Mouse (Mus musculus) liver, embryonic 14.5 days (tissue): Measurements from ENCODE around the gene Gch1. TPM values are rescaled to one million over a fixed set of nuclear protein-coding genes. Genes with fewer than 3 reads are reported as not detected.
A peak's percentile ranks its signal among the peaks of the same experiment; 100 is the strongest.

ENCODE experiments used
- ATAC-seq: fragments of 200-750 bp; cut with Nextera tagmentation; 2 replicates; pipeline ENCODE4 v1.8.0; 2017; ENCODE audit warnings: moderate number of reproducible peaks, mild to moderate bottlenecking, moderate library complexity; ENCODE audit not compliant: insufficient read depth
- DNase-seq, 3 experiments: peaks; one replicate each; pipeline ENCODE4 v3.0.0-alpha.2; 2012 to 2013; ENCODE audit warnings: low read depth in 3 of 3, low spot score in 3 of 3
- H3K27ac ChIP-seq: fragments of 300-500 bp; sonication (generic); 2 replicates; pipeline ENCODE4 v1.5.1; 2014; ENCODE audit warnings: moderate library complexity, mild to moderate bottlenecking, control low read depth, inconsistent platforms
- H3K27me3 ChIP-seq: fragments of 300-500 bp; sonication (generic); 2 replicates; pipeline ENCODE4 v1.6.1; 2014; ENCODE audit warnings: mild to moderate bottlenecking, low read length, moderate library complexity; ENCODE audit not compliant: control insufficient read depth, insufficient read depth
- H3K36me3 ChIP-seq: fragments of 300-500 bp; sonication (generic); replicated peaks from 2 replicates; pipeline ENCODE4 v1.6.1; 2014; ENCODE audit warnings: low read depth; ENCODE audit not compliant: control insufficient read depth, insufficient read depth
- H3K4me1 ChIP-seq, 2 experiments: fragments of 200-500 bp in 1 of 2; fragments of 300-500 bp in 1 of 2; sonication (generic) in 1 of 2; replicated peaks; 2 replicates each; pipeline ENCODE4 v1.6.1; 2012 to 2014; ENCODE audit warnings: antibody characterized with exemption in 1 of 2, inconsistent platforms in 1 of 2, low read length in 1 of 2; ENCODE audit not compliant: control insufficient read depth in 2 of 2, insufficient read depth in 2 of 2
- H3K4me2 ChIP-seq: fragments of 300-500 bp; sonication (generic); 2 replicates; pipeline ENCODE4 v1.6.1; 2014; ENCODE audit warnings: low read depth, mild to moderate bottlenecking, control low read depth, moderate library complexity
- H3K4me3 ChIP-seq, 2 experiments: fragments of 200-500 bp in 1 of 2; fragments of 300-500 bp in 1 of 2; sonication (generic) in 1 of 2; 2 replicates each; pipeline ENCODE4 v1.5.1; 2012 to 2014; ENCODE audit warnings: low read depth in 2 of 2, low read length in 2 of 2, mild to moderate bottlenecking in 2 of 2, control low read depth in 1 of 2, inconsistent platforms in 1 of 2, moderate library complexity in 1 of 2; ENCODE audit not compliant: insufficient read depth in 1 of 2
- H3K9ac ChIP-seq: fragments of 300-500 bp; sonication (generic); replicated peaks from 2 replicates; pipeline ENCODE4 v1.6.1; 2014; ENCODE audit warnings: mild to moderate bottlenecking, control low read depth, moderate library complexity
- H3K9me3 ChIP-seq: fragments of 300-500 bp; sonication (generic); 2 replicates; pipeline ENCODE4 v1.6.1; 2016; ENCODE audit warnings: low read length, mixed read lengths; ENCODE audit not compliant: control insufficient read depth
- CTCF ChIP-seq: IDR thresholded peaks from 2 replicates; pipeline ENCODE4 v1.5.1; 2016; ENCODE audit warnings: antibody characterized with exemption, low read depth, control low read depth
- EP300 ChIP-seq: IDR thresholded peaks from 2 replicates; pipeline ENCODE4 v1.6.1; 2016; ENCODE audit warnings: antibody characterized with exemption, low read depth
- WGBS: fragments of 180-500 bp; shearing (Covaris S2); extraction: QIAGEN DNeasy Blood & Tissue Kit; methylation state at CpG from one replicate; pipeline ENCODE4 v1.1.7; 2014; ENCODE audit not compliant: insufficient replicate concordance; 5-methylcytosine and 5-hydroxymethylcytosine counted together
- polyA plus RNA-seq, 2 experiments: library from polyadenylated mRNA; depleted of rRNA in 1 of 2; stranded (reverse) in 1 of 2; unstranded in 1 of 2; fragments of >200 nt; fragmentation: Nextera tagmentation in 1 of 2; extraction: Ambion mirVana in 1 of 2; gene quantifications; 2 replicates each; pipeline versions ENCODE4 v1.2.1 to v1.2.3; 2012 to 2014

Gch1 gene
- polyA plus RNA-seq, 2 experiments, result 2.4 to 3.8 TPM

DNA sequence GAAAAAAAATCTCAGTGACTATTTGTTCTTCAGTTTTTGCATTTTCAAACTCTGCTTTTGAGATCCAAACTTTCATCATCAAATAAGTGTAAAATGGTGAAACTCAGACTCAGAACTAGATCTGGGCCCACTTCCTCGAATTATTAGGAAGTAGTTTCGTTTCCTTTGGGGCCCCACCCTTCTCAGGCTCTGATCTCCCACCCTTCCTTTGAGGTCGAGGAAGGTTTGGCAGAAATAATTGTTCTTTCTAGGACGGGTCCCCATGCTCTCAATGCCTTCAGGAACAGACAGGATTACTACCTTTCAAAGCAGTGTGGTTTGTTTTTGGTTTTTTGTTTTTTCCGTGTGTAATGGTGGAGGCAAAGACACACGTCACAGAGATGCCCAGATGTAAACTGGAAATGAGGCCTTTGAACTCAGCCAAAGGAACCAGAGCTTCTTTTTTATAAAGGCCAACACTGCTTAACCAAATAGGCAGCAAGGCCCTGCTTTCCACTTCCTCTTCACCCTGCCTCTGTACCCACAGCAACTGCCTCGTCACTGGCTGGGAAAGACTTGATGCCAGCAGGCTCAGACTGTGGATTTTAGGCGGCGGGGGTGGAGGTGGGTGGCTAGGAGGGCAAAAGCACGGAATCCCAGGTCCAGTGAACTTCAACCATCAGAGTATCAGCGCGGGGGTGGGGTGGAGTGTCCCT lies 1.4 kb downstream of the Gch1 start:
- H3K9ac ChIP-seq, result peak overlapping the region; percentile 59; the same call in 1 of the 2 replicates
- 20% methylated on average over 12 of the region's 12 CpGs for WGBS
- H3K4me2 ChIP-seq, result peak overlapping the region; percentile 87
- no peaks in the 10 kb centered on the region for H3K36me3 ChIP-seq
- peak overlapping the region in 1 of 2 experiments; percentile 64; a peak in 2 of 4 replicates for H3K4me3 ChIP-seq
- no peak for DNase-seq
- peaks cover 13% of the 10 kb centered on the region for H3K27me3 ChIP-seq
- H3K4me1 ChIP-seq, result peaks cover 5 to 8% of the 10 kb centered on the region in 2 experiments; a peak in 2 of 4 replicates
- H3K27ac ChIP-seq, result no peak overlapping the region
- H3K9me3 ChIP-seq, result no peaks in the 10 kb centered on the region
- ATAC-seq, result no peak
- no peak for TF ChIP-seq EP300
- TF ChIP-seq CTCF, result no peak

DNA sequence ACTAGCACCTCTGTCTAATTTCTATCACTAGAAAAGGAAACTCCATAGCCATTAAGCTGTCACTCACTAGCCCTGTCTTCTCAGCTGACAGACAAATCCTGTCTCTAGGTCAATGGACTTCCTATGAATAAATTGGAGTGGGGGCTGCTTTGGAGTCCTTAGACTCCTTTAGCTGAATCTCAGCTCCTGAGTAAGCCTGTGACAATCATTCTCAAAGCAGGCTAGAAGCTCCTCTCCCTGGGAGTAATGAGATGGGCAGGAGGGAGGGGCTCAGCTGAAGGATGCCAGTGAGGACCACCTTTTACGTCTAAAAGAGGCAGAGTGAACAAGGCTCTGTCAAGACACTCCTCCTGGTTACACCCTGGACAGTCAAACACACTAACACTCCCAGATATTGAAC lies 2.0 kb downstream of the Gch1 start:
- DNase-seq (no peak), ATAC-seq (no peak)
- Histone ChIP-seq H3K9me3 (no peaks in the 10 kb centered on the region), H3K4me1 (peaks cover 5 to 8% of the 10 kb centered on the region in 2 experiments; a peak in 2 of 4 replicates), H3K4me3 (no peak overlapping the region), H3K9ac (no peak overlapping the region), H3K4me2 (no peak overlapping the region), H3K36me3 (no peaks in the 10 kb centered on the region), H3K27ac (no peak overlapping the region), H3K27me3 (peaks cover 13% of the 10 kb centered on the region)
- TF ChIP-seq EP300 (no peak), CTCF (no peak)
- WGBS, result 34% methylated on average over 1 of the region's 1 CpGs

DNA sequence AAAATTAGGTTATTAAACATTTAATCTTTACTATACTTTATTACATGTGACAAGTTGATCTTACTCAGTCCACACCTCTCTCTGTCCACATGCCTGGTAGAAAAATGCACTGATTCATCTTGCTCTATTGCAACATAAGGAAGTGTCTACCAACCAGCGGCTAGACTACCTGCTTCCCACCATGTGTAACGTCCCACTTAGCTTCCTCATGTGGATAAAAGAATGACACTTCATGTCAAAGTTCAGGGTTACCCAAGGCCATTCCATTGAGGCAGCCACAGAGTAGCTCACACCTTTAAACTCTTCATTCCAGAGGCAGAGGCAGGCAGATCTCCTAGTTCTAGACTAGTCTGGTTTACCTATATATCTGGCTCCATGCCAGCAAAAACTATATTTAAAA lies 2.7 kb downstream of the Gch1 start:
- Histone ChIP-seq H3K9ac (no peak overlapping the region), H3K27ac (no peak overlapping the region), H3K9me3 (no peaks in the 10 kb centered on the region), H3K4me2 (no peak overlapping the region), H3K27me3 (peaks cover 13% of the 10 kb centered on the region), H3K4me1 (peaks cover 5 to 8% of the 10 kb centered on the region in 2 experiments; a peak in 2 of 4 replicates), H3K4me3 (no peak overlapping the region), H3K36me3 (no peaks in the 10 kb centered on the region)
- DNase-seq (no peak), ATAC-seq (no peak)
- 46% methylated on average over 2 of the region's 2 CpGs for WGBS
- TF ChIP-seq EP300 (no peak), CTCF (no peak)

DNA sequence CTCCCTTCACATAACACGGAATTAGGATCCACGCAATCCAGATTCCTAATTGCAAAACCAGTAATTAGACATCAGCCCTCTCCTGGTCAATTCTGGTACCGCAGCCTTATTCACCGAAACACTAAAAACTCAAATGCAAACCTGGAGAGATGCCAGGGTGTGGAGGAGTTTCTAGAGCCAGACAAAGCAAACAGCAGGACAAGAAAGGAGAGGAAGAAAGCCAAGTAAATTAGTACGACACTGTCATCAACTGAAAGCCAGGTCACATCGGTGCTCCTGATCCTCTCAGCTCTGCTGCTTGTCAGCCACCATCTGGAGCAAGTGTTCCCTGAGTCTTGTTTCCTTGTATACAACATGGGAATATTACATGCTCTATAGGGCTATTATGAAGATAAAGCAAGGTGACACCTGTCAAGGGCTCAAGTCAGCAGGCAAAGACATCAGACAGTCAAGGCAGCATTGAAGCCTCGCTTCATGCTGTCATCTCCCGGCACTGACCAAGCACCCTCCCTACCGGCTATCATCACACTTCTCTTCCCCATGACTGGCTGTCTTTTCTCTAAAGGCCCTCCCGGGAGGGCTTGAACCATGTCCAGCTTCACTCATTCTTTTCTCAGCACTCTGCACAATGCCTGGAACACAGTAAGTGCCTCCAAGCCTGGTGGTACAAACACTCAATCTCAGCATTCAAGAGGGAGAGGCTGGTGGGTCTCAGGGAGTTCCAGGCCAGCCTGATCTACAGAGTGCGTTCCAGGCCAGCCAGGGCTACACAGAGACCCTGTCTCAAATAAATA lies 7.5 kb downstream of the Gch1 start:
- WGBS, result 59% methylated on average over 11 of the region's 11 CpGs
- Histone ChIP-seq H3K4me1 (no peaks in the 10 kb centered on the region), H3K36me3 (no peaks in the 10 kb centered on the region), H3K4me3 (no peak overlapping the region), H3K4me2 (no peak overlapping the region), H3K27me3 (no peaks in the 10 kb centered on the region), H3K9ac (no peak overlapping the region), H3K9me3 (no peaks in the 10 kb centered on the region), H3K27ac (no peak overlapping the region)
- TF ChIP-seq EP300 (no peak), CTCF (peak; percentile 68)
- ATAC-seq, result no peak
- DNase-seq, result no peak

DNA sequence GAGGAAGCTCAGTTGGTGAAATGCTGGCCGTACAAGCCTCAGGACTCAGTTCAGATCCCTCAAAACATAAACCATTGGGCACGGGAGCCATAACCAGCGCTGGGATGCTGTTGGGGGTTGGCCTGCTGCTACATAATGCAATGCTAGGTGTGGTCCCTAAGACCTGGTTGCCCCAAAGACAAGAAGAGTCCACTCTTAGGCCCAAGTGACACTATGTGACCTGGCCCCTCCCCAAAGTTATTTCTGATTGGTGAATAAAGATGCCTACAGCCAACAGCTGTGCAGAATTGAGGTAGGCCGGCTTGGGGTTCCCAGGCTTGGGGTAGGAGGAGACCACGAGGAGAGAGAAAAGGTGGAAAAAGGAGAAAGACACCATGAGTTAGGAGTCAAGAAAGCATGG lies 10.4 kb downstream of the Gch1 start:
- no peak for TF ChIP-seq EP300
- no peak for TF ChIP-seq CTCF
- H3K9ac ChIP-seq, result no peak overlapping the region
- H3K27ac ChIP-seq, result no peak overlapping the region
- DNase-seq (no peak), ATAC-seq (no peak)
- no peaks in the 10 kb centered on the region for H3K27me3 ChIP-seq
- H3K9me3 ChIP-seq, result no peaks in the 10 kb centered on the region
- H3K36me3 ChIP-seq, result no peaks in the 10 kb centered on the region
- WGBS, result 70% methylated on average over 5 of the region's 5 CpGs
- no peak overlapping the region for H3K4me3 ChIP-seq
- no peaks in the 10 kb centered on the region for H3K4me1 ChIP-seq
- no peak overlapping the region for H3K4me2 ChIP-seq
